Mouse (Mus musculus) lung, postnatal 0 days (tissue): Measurements from ENCODE around the gene Cir1. TPM values are rescaled to one million over a fixed set of nuclear protein-coding genes. Genes with fewer than 3 reads are reported as not detected.
A peak's percentile ranks its signal among the peaks of the same experiment; 100 is the strongest.

Experiments
- ATAC-seq: fragments of 200-750 bp; cut with Nextera tagmentation; 2 replicates; pipeline ENCODE4 v1.8.0; 2017; ENCODE audit warnings: moderate library complexity
- DNase-seq: peaks from one replicate; pipeline ENCODE4 v3.0.0-alpha.2; 2016; ENCODE audit warnings: low spot score
- H3K27ac ChIP-seq: fragments of 300-500 bp; sonication (generic); 2 replicates; pipeline ENCODE4 v1.5.1; 2014; ENCODE audit warnings: antibody characterized with exemption, mild to moderate bottlenecking, low read length, mixed read lengths
- H3K27me3 ChIP-seq: fragments of 300-500 bp; sonication (generic); replicated peaks from 2 replicates; pipeline ENCODE4 v1.6.1; 2014; ENCODE audit warnings: low read length, mixed read lengths; ENCODE audit not compliant: insufficient read depth
- H3K36me3 ChIP-seq: fragments of 300-500 bp; sonication (generic); 2 replicates; pipeline ENCODE4 v1.6.1; 2014; ENCODE audit warnings: low read length, mixed read lengths; ENCODE audit not compliant: insufficient read depth
- H3K4me1 ChIP-seq: fragments of 300-500 bp; sonication (generic); 2 replicates; pipeline ENCODE4 v1.6.1; 2014; ENCODE audit warnings: antibody characterized with exemption, low read depth, low read length, mixed read lengths; ENCODE audit not compliant: insufficient read depth
- H3K4me2 ChIP-seq: fragments of 300-500 bp; sonication (generic); replicated peaks from 2 replicates; pipeline ENCODE4 v1.6.1; 2014; ENCODE audit warnings: low read depth, mild to moderate bottlenecking, low read length, moderate library complexity, mixed read lengths
- H3K4me3 ChIP-seq: fragments of 300-500 bp; sonication (generic); 2 replicates; pipeline ENCODE4 v1.5.1; 2014; ENCODE audit warnings: low read depth, low read length
- H3K9ac ChIP-seq: fragments of 300-500 bp; sonication (generic); replicated peaks from 2 replicates; pipeline ENCODE4 v1.6.1; 2014; ENCODE audit warnings: low read depth, mild to moderate bottlenecking
- H3K9me3 ChIP-seq: fragments of 300-500 bp; sonication (generic); 2 replicates; pipeline ENCODE4 v1.6.1; 2016; ENCODE audit warnings: low read length, mixed read lengths
- CTCF ChIP-seq: IDR thresholded peaks from 2 replicates; pipeline ENCODE4 v1.5.1; 2016; ENCODE audit warnings: antibody characterized with exemption, mild to moderate bottlenecking
- EP300 ChIP-seq: IDR thresholded peaks from 2 replicates; pipeline ENCODE4 v1.6.1; 2016; ENCODE audit warnings: antibody characterized with exemption, mild to moderate bottlenecking, control low read depth
- WGBS: fragments of 180-500 bp; shearing (Covaris S2); extraction: QIAGEN DNeasy Blood & Tissue Kit; methylation state at CpG from one replicate; pipeline ENCODE4 v1.1.7; 2014; 5-methylcytosine and 5-hydroxymethylcytosine counted together
- polyA plus RNA-seq: library from polyadenylated mRNA; unstranded; fragments of >200 nt; fragmentation: Nextera tagmentation; extraction: Ambion mirVana; gene quantifications from 2 replicates; pipeline ENCODE4 v1.2.1, GENCODE M21; 2015

Gene Cir1
- polyA plus RNA-seq, 1 experiment from 2014 or later: 39.3 TPM

GRCm38 (mm10) chr2:73278869-73279268 lies 33.6 kb downstream of the Cir1 start:
- Histone ChIP-seq H3K4me2 (no peak overlapping the region; the same call in 1 of the 2 replicates), H3K27me3 (peaks cover 54% of the 10 kb centered on the region), H3K36me3 (no peaks in the 10 kb centered on the region), H3K4me1 (peaks cover 3% of the 10 kb centered on the region; the same call in 1 of the 2 replicates), H3K9me3 (no peaks in the 10 kb centered on the region), H3K9ac (no peak overlapping the region), H3K27ac (no peak overlapping the region), H3K4me3 (no peak overlapping the region)
- WGBS: 2% methylated on average over 17 of the region's 17 CpGs
- ATAC-seq (peak; percentile 39), DNase-seq (peak; percentile 17)
- TF ChIP-seq EP300: no peak
- TF ChIP-seq CTCF: no peak

- H3K27ac ChIP-seq: no peak overlapping the region
- H3K36me3 ChIP-seq: no peaks in the 10 kb centered on the region
- no peaks in the 10 kb centered on the region for H3K9me3 ChIP-seq
- peaks cover 59% of the 10 kb centered on the region for H3K27me3 ChIP-seq
- 3% methylated on average over 20 of the region's 20 CpGs for WGBS
- no peak overlapping the region for H3K9ac ChIP-seq
- peaks cover 8% of the 10 kb centered on the region; the same call in 1 of the 2 replicates for H3K4me1 ChIP-seq
- no peak for TF ChIP-seq EP300
- peak; percentile 95 for TF ChIP-seq CTCF
- peak; percentile 82 for ATAC-seq
- H3K4me3 ChIP-seq: no peak overlapping the region
- H3K4me2 ChIP-seq: no peak overlapping the region; the same call in 1 of the 2 replicates
- DNase-seq: peak; percentile 93
Measured at GRCm38 (mm10) chr2:73278131-73278854, 34.2 kb downstream of the Cir1 start.

GRCm38 (mm10) chr2:73277709-73278075 lies 34.8 kb downstream of the Cir1 start:
- 6% methylated on average over 18 of the region's 18 CpGs for WGBS
- no peak overlapping the region for H3K4me2 ChIP-seq
- DNase-seq (no peak), ATAC-seq (no peak)
- no peaks in the 10 kb centered on the region for H3K9me3 ChIP-seq
- H3K4me1 ChIP-seq: peaks cover 11% of the 10 kb centered on the region; the same call in 1 of the 2 replicates
- no peak for TF ChIP-seq EP300
- no peak for TF ChIP-seq CTCF
- H3K9ac ChIP-seq: no peak overlapping the region
- no peak overlapping the region for H3K27ac ChIP-seq
- H3K36me3 ChIP-seq: no peaks in the 10 kb centered on the region
- no peak overlapping the region for H3K4me3 ChIP-seq
- H3K27me3 ChIP-seq: peaks cover 64% of the 10 kb centered on the region

GRCm38 (mm10) chr2:73277021-73277708 lies 35.3 kb downstream of the Cir1 start:
- Histone ChIP-seq H3K36me3 (no peaks in the 10 kb centered on the region), H3K4me1 (peaks cover 11% of the 10 kb centered on the region; the same call in 1 of the 2 replicates), H3K27me3 (peaks cover 66% of the 10 kb centered on the region), H3K4me3 (no peak overlapping the region), H3K27ac (no peak overlapping the region), H3K9me3 (no peaks in the 10 kb centered on the region), H3K9ac (no peak overlapping the region), H3K4me2 (no peak overlapping the region)
- ATAC-seq (no peak), DNase-seq (peak; percentile 25)
- WGBS: 2% methylated on average over 38 of the region's 38 CpGs
- TF ChIP-seq EP300: no peak
- TF ChIP-seq CTCF: no peak

GRCm38 (mm10) chr2:73276141-73276571 lies 36.3 kb downstream of the Cir1 start:
- no peaks in the 10 kb centered on the region for H3K36me3 ChIP-seq
- H3K27ac ChIP-seq: no peak overlapping the region
- no peaks in the 10 kb centered on the region for H3K9me3 ChIP-seq
- H3K27me3 ChIP-seq: peaks cover 71% of the 10 kb centered on the region
- TF ChIP-seq CTCF (no peak), EP300 (no peak)
- DNase-seq (no peak), ATAC-seq (no peak)
- no peak overlapping the region for H3K4me3 ChIP-seq
- no peak overlapping the region for H3K4me2 ChIP-seq
- H3K4me1 ChIP-seq: peaks cover 14% of the 10 kb centered on the region; the same call in 1 of the 2 replicates
- H3K9ac ChIP-seq: no peak overlapping the region
- 3% methylated on average over 6 of the region's 6 CpGs for WGBS

- no peak for ATAC-seq
- Histone ChIP-seq H3K4me3 (no peak overlapping the region), H3K36me3 (no peaks in the 10 kb centered on the region), H3K27me3 (peaks cover 71% of the 10 kb centered on the region), H3K9me3 (no peaks in the 10 kb centered on the region), H3K27ac (no peak overlapping the region), H3K4me2 (no peak overlapping the region), H3K4me1 (peaks cover 14% of the 10 kb centered on the region; the same call in 1 of the 2 replicates), H3K9ac (no peak overlapping the region)
- WGBS: 15% methylated on average over 8 of the region's 8 CpGs
- DNase-seq: peak; percentile 23
- TF ChIP-seq CTCF (no peak), EP300 (no peak)
Measured at GRCm38 (mm10) chr2:73275261-73276040, 37.0 kb downstream of the Cir1 start.
